Mouse (Mus musculus) urinary bladder, postnatal 10 days (tissue): ENCODE results near the gene Dph5.
"Not testable (repeated sequence)": the region's sequence is repeated elsewhere in the genome, so short reads cannot be mapped to it uniquely, and the experiment has no call there.

ENCODE experiments used
- DNase-seq: peaks from one replicate; pipeline ENCODE4 v3.0.0; 2022; ENCODE audit warnings: low spot score

Gene Dph5

DNA sequence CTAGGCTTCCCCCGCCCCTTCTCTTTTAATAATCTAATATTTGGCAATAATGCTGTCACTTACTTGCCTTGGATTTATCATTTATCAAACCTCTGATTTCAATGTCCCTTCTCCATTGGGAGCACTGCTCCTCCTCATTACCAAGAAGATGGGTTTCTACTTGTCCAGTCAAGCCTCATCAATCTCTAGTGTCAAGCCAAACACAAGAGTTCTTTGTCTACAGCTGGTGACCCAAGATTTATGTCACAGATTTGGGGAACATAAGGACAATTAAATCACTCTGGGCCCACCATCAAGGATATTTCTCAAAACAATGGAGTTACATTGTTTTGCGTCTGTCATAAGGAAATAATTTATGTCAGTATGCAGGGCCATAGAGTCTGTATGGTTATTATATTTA lies 5.5 kb downstream of the Dph5 start:
- DNase-seq = no peak

DNA sequence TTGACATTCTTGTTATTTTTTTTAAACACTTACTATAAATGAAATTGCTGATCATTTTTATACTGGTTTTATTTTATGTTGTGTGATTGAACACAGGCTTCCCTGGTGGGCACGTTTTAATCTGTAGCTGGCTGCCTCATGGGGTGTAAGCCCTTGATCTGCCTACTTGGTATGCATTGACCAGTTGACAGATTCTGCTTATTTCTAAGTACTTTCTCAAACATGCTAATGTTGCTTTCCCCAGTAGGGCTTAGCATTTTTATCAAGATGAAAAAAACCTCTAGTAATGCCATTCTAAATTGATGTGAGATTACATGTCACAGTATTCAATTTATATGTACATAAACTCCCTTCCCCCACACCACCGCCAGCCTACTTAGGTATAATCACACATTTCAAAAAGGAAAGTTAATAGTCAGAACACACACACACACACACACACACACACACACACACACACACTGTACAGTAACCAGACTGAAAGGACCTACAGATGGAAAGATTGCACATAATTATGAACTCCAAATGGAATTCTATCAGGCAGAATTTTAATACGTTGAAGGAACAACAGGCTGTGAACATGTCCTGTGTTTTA lies 10.8 kb downstream of the Dph5 start:
- DNase-seq = no peak

DNA sequence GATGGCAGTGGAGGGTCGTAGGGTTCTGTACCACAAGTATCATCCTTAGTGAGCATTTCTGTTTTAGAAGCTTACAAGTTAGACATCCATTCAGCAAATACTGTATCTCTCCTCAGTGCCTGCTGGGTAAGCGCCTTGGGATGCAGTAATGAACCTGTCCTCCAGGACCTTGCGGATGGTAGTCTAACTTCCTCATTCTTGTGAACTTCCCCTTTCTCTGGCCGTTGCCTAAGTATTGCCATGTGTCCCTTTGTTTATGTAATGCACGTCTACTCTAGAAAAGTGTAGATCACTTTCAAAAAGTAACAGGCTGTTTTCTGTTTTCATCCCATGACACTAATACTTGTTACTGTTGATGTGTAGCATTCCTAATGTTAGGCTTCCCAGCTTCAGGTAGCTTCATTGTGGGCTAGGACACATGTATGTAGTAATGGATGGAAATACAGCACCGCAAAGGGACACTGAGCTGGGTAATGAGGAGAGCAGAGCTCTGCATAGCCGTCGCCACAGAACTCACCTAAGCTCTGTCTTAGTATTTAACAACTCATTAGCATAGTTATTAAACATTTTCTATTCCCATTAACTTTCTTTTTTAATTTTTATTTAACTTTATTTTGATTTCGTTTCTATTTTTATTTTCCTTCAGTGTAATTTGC lies 14.8 kb downstream of the Dph5 start:
- DNase-seq = no peak

DNA sequence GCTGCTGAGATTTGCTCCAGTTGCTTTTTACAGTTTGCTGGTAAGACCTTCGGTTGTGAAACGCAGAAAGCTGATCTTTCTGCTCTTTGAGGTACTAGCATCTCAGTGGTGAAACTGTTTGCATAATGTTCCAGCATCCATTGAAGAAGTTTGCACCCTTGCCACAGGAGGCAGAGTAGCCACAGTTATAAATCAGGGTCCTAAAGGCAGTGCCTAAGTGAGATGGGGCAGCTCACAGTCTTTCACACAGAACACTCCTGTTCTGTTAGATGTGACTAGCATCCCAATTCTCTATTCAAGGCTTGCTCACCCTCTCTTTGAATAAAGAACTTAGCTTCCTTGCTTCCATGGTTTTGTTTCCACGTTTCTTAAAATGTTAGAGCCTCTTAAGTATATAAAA lies 17.4 kb downstream of the Dph5 start:
- DNase-seq = no peak

DNA sequence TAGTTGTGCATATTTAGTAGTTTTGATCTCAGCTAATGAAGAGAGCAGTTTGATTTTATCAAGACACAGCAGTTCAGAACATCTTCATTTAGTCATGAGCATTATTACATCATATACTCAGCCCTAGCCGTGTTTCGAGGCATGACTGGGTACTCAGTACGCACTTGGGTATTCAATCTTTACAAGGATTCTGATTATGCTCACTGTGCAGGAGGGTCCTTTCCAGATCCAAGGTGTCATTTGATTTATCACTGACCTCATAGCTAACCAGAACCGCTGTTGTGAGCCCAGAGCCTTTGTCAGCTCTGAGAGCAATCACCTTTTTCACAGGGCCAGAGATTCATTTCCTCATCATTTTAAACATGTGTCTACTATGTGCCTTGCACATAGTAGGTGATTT lies 17.9 kb downstream of the Dph5 start:
- no peak for DNase-seq

DNA sequence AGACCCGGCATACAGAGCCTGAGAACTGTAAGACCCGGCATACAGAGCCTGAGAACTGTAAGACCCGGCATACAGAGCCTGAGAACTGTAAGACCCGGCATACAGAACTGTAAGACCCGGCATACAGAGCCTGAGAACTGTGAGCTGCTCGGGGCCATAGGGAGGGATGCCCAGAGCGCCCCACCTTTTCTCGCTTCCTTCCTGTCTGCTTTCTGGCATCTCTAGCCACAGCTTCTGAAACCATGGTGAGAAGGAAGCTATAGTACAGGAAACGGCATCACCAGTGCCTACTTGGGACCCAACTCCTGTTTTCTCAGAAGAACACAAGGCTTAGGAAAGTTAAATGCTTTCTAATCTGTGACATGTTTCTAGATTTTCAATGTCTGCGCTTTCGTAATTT lies 19.8 kb downstream of the Dph5 start:
- DNase-seq = not testable (repeated sequence)

DNA sequence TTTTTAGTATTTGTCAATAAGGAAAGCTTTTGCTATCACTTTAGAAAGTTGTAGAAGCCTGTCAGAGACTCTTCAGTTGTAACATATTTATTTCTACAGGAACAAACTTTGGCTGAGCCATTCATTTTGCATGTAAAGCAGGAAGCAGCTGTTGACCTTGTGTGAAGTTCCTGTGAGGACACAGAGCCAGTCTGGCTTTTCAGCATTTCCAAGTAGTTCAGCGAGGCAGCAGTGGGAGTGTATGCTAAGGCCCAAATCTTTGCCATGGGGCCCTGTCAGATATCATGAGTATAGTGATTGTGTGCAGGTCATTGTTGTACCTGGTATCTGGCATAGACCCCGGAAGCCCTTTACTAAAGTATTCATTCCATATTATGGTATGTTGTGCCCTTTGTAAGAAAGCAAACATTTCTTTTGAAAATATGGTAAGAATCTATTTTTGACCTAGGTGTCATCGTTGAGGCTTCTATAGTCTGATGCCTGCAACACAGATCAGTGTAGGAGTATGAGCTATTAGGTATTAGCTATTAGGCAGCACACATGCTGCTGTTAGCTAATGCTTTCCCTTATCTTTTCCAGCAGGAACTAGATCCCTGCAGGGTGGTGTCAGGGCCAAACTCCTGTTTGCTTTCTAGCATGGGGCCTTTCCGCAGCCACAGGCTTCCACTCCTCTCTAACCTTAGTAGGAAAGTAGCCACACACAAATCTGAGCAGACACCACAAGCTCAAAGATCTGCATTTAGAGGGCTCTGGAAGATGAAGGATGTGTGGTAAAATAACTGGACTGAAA lies 37.0 kb downstream of the Dph5 start:
- no peak for DNase-seq

DNA sequence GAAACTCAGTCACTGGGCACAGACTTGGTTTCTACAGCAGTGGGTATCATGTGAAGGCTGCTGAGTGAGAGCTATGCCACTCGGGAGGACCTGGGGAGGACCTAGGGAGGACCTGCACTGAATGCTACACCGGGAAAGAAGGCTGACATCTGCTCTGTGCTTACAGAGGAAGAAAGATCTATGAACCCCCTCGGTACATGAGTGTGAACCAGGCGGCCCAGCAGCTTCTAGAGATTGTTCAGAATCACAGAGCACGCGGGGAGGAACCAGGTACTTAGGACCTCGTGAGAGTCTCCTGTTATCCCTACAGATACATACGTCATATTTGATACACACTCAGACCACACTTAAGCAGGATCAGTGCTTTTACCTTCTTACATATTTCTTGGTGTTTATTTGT lies 38.9 kb downstream of the Dph5 start:
- no peak for DNase-seq

DNA sequence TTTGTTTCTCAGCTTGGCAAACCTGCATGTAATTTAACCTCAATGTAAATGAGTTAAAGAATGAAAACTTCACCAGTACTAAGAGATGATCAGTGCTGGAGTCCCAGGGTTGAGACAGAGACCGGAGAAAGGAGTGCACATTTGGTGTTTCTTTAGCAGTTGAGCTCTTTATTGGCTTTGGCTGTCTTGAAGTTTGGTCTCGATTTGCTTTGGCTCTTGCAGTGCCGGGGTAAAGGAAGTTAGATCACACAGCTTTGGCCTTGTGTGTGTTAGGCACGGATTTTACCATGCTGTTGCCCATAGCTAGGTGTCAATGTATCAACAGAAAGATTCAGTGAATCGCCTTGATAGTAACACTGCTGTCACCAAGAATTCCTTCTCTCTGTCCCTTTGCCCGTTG lies 44.1 kb downstream of the Dph5 start:
- no peak for DNase-seq

DNA sequence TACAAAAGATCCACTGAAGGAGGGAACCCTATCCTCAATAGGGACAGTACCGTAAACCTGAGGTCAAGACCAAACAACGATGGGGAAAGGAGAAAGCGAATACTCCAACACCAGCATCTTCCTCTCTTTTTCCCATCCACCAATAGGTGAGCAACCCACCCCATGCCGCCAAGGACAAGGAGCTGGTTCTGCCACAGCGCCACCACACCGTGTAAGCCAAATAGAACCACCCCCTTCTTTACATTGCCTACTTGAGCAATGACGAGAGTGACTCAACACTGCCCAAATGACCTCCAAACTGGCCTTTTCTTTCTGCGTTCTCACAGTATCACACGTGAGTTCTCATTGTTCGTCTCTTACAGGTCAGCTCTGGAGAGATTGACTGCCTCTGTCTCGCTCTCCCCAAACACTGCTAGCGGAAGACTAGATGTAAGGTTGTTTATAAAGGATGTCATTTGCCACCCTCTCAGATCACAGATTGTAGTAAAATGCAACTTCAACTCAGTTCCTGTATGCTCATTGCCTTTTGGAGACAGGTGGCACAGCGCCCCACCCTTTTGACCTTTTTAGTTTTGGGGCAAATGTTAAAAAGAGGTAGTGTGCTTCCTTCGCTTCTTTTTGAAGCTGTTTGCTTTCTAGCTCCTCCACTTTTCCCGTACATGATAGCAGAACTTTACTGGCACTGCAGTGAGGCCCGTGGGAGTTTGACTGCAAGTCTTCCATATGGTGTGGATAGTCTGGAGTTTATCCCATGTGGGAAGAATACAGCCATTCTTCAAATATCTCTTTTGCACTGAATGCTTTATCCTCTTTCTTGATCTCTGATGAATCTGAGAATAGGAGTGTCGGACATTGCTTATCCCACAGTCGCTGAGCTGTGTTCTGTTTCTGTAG lies 45.9 kb downstream of the Dph5 start:
- DNase-seq = no peak

DNA sequence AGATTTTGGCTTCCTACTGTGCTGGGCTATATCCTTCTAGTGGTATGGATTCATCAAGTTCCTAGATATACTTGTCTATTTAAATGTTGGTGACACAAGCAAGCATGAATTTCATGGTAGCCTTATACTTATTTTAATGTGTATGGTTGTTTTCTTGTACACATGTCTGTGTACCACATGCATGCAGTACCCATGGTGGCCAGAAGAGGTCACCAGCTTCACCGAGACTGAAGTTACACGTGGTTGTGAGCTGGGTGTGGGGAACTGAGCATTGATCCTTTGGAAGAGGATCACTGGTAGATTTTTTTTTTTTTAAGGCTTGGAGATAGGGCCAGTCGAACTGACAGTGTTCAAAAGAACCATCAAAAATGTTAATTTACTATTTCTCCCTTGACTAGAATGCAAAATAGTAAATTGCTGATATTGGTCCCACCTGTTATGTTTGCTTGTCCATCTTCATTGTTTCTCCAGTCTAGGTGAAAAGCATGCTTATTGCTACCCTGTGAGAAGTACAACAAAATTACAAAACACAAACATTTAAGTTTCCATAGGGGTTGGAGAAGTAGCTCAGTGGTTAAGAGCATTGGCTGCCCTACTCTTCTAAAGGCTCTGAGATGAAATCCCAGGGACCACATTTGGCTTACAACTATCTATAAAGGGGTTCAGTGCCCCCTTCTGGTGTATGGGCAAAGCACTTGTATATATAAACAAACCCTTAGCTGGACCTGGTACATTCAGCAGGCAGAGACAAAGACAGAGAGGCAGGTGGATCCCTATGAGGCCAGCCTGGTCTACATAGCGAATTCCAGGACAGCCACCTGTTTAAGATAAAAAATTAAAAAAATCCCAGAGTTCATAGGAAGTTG lies 49.3 kb downstream of the Dph5 start:
- no peak for DNase-seq

DNA sequence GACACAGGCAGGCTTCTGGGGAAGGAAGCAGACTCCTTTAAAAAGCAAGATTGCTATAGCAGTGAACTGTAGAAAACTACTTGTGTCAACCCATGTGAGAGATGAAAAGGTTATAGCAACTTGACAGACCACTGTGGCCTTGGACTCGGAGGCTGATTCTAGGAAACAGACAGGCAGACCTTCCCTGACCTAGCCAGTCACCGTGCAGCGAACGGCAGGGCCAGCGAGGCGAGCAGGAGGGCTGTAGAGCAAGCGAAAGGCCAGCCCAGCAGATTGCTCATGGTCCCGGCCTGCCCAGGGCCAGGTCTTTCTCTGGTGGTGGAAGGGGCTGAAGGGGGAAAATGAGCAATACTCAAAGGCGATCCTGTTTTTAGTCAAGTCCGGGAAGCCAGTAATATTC lies 50.2 kb downstream of the Dph5 start:
- DNase-seq = no peak

DNA sequence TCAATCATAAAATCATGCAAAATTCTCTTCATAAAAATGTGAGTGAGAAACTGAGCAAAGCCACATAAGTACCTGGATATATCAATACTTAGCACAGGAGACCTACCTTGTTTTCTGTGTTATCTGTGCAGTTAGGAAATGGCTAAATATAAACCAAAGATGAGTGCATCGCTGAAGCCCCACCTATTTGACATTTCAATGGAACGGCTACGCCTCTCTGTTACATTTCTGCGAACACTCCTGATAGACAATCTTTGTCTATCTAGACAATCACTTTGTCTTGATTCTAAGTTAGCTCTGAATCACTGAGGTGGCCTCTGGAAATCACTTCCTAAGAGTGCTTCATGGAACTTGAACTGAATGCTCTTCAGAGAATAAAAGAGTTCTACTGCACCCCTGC lies 52.9 kb downstream of the Dph5 start:
- DNase-seq = no peak

DNA sequence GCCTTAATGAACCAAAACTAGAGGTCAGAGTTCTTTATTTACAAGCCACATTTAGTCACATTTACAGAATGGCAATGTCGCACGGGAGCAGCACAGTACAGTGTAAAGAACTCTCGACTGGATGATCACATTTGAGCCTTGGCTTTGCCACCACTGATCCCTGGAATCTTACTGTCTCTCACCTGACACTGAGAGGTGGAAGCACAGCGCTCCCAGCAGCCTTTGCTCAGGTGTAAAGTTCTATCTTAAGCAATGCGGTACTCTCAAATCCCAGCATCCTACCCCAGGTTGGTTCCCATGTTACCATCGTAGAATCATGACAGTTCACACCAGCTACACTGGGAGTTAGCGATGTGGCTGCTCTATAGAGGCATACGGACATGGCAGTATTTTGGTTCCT lies 53.8 kb downstream of the Dph5 start:
- no peak for DNase-seq

DNA sequence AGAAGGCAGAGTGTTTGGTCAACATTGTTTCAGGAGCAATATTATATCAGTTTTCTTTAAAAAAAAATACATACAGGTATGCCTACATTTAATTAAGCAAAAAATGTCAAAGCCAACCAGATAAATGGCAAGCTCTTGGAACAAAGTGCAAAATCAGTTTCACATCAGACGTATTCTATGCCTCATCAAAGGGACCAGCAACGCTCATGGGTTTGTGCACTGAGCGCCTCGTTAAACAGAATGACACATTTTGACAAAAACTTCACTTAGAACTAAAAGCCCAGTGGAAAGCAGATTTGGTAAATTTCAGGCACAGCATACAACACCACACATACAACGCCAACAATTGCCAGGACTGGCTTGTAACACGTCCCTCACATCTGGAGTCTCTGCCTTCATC lies 56.7 kb downstream of the Dph5 start:
- DNase-seq = no peak

DNA sequence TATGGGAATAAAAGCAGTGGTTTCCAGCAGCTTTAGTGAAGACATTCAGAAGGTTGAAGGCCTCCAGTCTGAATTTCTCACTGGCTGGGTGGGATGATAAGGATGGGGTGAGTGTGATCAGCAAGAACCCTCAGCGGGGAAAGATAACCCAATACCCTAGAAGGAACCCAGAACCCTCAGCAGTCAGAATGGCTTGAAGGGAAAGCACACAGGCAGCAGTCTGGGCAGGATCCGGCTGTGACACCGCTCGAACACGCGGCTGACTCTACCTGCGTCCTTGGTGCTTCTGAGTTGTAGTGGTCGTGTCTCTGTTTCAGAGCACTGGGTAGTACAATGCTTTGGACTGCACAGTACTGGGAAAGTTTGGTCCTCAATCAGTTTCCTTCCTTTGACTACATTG lies 58.6 kb downstream of the Dph5 start:
- DNase-seq = no peak

DNA sequence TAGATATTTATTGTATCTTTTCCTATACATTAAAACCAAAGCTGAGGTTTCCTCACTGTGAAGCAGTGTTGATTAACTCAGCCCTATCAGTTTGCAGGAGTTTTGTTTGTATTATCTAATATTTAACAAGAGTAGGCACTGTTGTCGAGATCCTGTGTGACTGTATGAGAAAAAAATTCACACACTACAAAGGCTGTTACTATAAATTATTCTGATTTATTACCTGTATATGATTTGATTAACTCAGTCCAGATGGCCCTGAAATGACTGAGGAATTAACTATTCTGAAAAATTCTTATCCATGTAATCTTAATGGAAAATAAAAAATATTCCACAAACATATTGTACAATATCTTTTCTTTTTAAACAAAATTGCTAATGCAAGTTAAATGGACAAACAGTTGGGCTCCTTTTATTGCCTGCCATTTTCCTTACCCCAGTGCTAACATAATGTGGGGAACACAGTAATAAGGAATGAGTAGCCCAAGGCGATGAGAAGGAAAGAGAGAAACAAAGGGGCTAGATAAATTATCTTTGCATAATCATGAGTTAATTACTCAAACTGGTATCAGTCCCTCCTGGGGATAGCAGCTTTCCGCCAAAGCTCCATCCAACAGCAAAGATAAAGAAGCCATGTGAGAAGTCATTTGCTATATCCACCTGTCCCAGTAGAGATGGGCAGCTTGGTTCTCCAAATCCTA lies 61.7 kb downstream of the Dph5 start:
- DNase-seq = no peak

DNA sequence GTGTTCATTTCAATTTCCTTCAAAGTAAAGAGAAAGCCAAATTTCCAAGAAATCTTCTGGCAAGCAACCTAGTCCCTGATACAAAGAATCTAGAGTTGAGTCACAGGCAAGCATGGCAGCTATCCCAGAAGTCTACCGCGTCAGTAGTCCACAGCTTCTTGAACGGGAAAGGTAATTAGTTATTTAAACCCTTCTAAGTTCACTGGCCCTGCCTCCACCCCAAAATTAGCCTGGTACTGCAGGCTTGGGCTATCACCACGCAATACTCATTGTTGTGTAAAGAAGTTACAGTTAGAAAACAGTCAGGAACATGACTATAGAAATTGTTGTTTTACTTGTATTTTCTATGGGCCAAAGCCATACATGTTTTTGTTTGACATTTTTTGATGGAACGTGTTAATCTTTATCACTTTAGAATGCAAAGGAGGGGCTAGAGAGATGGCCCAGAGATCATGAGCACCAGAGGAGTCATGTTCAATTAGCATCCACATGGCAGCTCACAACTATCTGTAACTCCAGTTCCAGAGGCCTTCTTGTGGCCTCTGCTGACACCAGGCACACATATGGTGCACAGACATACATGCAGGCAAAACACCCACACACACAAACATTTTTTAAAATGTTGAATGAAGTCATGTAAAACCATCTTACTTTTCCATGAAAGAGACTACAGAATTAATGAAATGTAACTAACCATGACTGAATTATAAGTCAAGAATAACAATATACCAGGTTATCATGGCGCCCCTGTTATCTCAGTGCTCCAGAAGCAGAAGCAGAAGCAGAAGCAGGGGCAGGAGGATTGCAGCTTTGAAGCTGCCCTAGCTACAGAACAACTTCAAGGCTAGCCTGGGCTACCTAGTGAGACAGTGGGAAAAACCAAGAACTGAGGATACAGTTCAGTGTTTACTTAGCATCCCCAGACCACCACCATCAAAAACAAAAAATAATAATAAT lies 62.6 kb downstream of the Dph5 start:
- no peak for DNase-seq

DNA sequence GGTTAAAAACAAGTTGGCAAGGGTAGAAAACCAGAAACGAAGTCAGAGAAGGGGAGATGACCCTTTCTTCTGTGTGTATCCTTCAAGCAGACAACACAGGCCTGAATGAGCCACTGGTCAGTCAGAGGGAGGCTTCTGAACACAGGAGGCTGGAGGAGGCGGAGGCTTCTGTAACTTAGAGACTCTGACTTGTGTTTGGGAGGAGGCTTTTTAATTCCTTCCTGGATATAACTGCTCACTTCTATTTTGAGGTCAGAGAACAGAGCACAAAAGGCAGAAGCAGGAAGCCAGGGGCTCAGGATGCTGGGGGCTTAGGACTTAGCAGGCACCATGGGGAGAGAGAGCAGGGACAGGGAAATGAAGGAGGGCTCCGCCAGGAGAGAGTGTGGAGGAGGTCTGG lies 63.6 kb downstream of the Dph5 start:
- no peak for DNase-seq

DNA sequence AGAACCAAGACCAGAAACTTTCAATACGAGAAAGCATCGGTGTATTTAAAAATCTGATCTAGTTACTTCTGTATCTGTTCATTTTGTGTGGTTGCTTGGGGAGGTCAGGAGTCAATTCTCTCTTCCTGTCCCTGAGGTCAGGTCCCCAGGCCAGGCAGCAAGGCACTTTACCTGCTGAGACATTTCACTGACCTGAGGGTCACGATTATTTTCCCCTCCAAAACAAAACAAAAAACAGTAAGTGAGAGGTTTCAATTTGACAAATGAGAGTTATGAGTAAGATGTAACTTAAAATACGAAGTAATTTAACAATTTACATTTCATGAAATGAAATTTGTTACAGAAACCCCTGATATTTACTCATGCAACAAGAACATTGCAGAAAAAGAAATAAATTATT lies 64.7 kb downstream of the Dph5 start:
- DNase-seq = no peak
